Mouse (Mus musculus) layer of hippocampus, adult 2 months (tissue): Measurements from ENCODE around the gene Foxr1. TPM values are rescaled to one million over a fixed set of nuclear protein-coding genes. Genes with fewer than 3 reads are reported as not detected.

ENCODE experiments used
- DNase-seq, 2 experiments: peaks; one replicate each; pipeline ENCODE4 v3.0.0; 2022; ENCODE audit warnings: low spot score in 2 of 2
- H3K27ac ChIP-seq: fragments of 200-600 bp; 2 replicates; pipeline ENCODE4 v1.8.1; 2022
- H3K4me3 ChIP-seq: fragments of 200-600 bp; 2 replicates; pipeline ENCODE4 v1.8.1; 2022; ENCODE audit warnings: mild to moderate bottlenecking
- CTCF ChIP-seq: fragments of 200-600 bp; conservative IDR thresholded peaks from 2 replicates; pipeline ENCODE4 v1.8.1; 2022; ENCODE audit warnings: antibody characterized with exemption, mild to moderate bottlenecking, moderate library complexity
- long read RNA-seq, 2 experiments: library from polyadenylated mRNA; stranded (forward); transcript quantifications; one replicate each; pipeline ENCODE4 v2.0.0; 2021; ENCODE audit warnings: borderline mapping rate in 2 of 2
- total RNA-seq, 2 experiments: library from RNA; stranded (reverse); gene quantifications; 2 replicates each; pipeline ENCODE4 v1.2.3; 2021

Foxr1 gene
- not detected for total RNA-seq
- long read RNA-seq, experiment 1, partial matches to known transcripts: 0 of 1 reads
- long read RNA-seq, experiment 1, other reads (novel, unspliced or antisense): 1 of 1 reads
- long read RNA-seq, experiment 2: 0 reads

DNA sequence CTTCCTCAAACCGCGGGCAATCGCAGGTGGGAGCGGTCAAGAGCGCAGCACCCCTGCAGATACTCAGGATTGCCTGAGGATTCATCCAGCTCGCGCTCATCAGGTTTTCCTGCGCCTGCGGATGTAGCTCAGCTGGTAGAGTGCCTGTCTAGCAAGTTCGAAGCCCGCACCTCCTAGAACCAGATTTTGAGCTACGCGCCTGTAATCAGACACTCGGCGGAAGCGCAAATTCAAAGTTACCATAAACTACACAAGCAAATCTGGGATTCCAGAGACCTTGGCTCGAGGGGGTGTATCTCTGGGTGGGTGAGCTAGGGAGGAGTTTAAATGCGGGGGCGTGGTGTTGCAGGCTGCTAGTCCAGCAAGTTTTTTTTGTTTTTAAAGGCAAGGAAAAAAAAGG is at the start of gene Foxr1:
TSS of gene Foxr1 (minus strand) at position 176 of the 400 bp plus-strand sequence.
- H3K4me3 ChIP-seq: no peak within 1 kb of the TSS
- DNase-seq: no peak
- no peak within 1 kb of the TSS for H3K27ac ChIP-seq
- no peak for TF ChIP-seq CTCF

- DNase-seq: no peak
- Histone ChIP-seq H3K27ac (peak overlapping the region; percentile 53; the same call in 1 of the 2 replicates), H3K4me3 (no peak overlapping the region)
- TF ChIP-seq CTCF: no peak
These were observed 49.4 kb upstream of the Foxr1 start for GRCm38 (mm10) chr9:44490086-44490967.

DNA sequence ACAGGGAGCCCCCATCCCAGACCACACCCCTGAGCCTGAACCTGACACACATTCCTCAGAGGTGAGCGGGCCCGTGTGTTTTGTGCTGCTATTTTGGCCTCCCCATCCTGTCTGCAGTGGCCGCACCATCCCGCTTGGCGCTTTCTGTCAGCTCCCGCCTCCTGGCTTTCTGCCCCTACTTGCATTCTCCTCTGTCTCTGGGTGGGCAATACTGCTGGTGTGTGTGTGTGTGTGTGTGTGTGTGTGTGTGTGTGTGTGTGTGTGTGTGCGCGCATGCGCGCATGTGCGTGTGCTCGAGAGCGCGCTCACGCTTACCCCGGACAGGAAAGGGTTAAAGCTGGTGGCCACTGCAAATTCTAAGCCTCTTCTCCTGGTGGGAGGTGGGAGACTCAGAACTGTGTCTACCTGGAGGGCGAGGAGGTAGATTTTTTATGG is 48.7 kb upstream of the Foxr1 start:
- Histone ChIP-seq H3K27ac (peak overlapping the region; percentile 98; the same call in 1 of the 2 replicates), H3K4me3 (no peak overlapping the region)
- no peak for DNase-seq
- TF ChIP-seq CTCF: no peak

- peak in 1 of 2 experiments; percentile 74 for DNase-seq
- Histone ChIP-seq H3K4me3 (peak overlapping the region; percentile 33; the same call in 1 of the 2 replicates), H3K27ac (peak overlapping the region; percentile 98)
- TF ChIP-seq CTCF: no peak
These were observed 48.0 kb upstream of the Foxr1 start for GRCm38 (mm10) chr9:44488855-44489381.

DNA sequence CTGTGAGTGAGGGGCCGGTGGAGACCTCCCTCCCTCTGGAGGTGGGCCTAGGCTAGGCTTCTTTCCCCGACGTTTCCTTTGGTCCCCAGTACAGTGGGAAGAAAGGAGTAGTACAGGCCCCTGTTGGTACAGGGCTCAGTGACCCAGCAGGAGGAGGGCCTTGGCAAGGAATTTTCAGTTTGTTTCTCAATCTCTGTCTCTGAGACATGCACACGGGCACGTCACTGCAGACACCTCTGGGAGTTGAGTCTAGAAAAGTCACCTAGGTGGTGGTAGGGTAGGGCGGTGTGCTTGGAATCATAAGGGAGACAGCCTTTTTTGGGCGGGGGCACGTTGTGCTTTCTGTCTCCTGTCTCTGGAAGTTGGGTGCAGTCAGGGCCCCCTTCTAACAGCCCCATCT is 47.5 kb upstream of the Foxr1 start:
- Histone ChIP-seq H3K4me3 (no peak overlapping the region), H3K27ac (peak overlapping the region; percentile 98)
- no peak for TF ChIP-seq CTCF
- DNase-seq: no peak

DNA sequence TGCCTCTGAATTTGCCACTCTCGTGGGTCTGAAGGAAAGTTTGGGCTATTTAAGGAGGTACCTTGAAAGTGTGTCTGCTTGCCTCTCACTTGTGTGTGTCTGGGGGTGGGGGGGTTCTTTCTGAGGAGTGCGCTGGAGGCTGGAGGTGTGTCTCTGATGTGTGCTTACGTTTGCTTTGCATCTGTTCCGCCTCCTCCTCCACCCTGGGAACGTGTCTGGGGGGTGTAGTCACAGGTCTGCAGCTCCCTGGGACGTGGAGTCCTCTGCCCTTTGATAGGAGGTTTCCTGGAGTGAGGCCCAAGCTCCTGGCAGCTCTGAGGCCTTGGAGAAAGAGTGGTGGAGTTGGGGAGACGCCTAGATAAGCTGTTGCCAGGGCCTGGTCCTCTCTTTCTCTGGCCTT is 46.5 kb upstream of the Foxr1 start:
- no peak for DNase-seq
- peak overlapping the region; percentile 98 for H3K27ac ChIP-seq
- no peak for TF ChIP-seq CTCF
- H3K4me3 ChIP-seq: peak overlapping the region; percentile 36; the same call in 1 of the 2 replicates

- Histone ChIP-seq H3K27ac (peak overlapping the region; percentile 98), H3K4me3 (peak overlapping the region; percentile 36)
- no peak for DNase-seq
- no peak for TF ChIP-seq CTCF
These were observed 45.9 kb upstream of the Foxr1 start for GRCm38 (mm10) chr9:44486741-44487421.

DNA sequence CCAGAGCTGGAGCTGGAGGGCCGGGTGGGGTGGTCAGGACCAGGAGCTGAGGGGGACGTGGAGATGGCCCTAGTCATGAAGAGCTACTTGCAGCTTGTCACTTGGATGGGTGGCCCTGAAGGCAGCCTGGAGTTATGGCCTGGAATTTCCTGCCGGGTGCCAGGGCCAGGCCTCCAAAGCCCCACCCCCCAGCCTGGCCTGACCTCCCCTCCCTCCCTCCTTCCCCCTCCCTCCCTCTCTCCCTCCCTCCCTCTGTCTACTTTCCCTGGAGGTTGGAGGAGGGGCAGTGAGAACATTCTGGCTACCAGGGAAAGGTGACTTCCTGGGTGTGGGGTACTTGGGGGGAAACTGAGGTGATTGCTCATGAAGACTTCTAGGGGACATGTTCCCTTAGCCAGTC is 45.4 kb upstream of the Foxr1 start:
- no peak for DNase-seq
- Histone ChIP-seq H3K4me3 (peak overlapping the region; percentile 85), H3K27ac (peak overlapping the region; percentile 98)
- TF ChIP-seq CTCF: no peak

- no peak for TF ChIP-seq CTCF
- Histone ChIP-seq H3K27ac (peak overlapping the region; percentile 98), H3K4me3 (peak overlapping the region; percentile 85; the same call in 1 of the 2 replicates)
- DNase-seq: no peak
These were observed 44.7 kb upstream of the Foxr1 start for GRCm38 (mm10) chr9:44485516-44486161.

GRCm38 (mm10) chr9:44485105-44485515 is 44.2 kb upstream of the Foxr1 start:
- Histone ChIP-seq H3K27ac (peak overlapping the region; percentile 98), H3K4me3 (peak overlapping the region; percentile 85)
- no peak for TF ChIP-seq CTCF
- DNase-seq: no peak

GRCm38 (mm10) chr9:44484311-44485104 is 43.6 kb upstream of the Foxr1 start:
- no peak for DNase-seq
- peak overlapping the region; percentile 98 for H3K27ac ChIP-seq
- peak overlapping the region; percentile 85 for H3K4me3 ChIP-seq
- no peak for TF ChIP-seq CTCF
